Mouse (Mus musculus) stomach, embryonic 14.5 days (tissue): ENCODE data around the gene Ccdc172. TPM values are rescaled to one million over a fixed set of nuclear protein-coding genes. Genes with fewer than 3 reads are reported as not detected.

Experiments used
- ATAC-seq: fragments of 200-750 bp; cut with Nextera tagmentation; 2 replicates; pipeline ENCODE4 v1.8.0; 2017; ENCODE audit warnings: low read depth, moderate TSS enrichment; ENCODE audit not compliant: insufficient number of reproducible peaks, insufficient read depth, low FRiP score
- H3K27ac ChIP-seq: fragments of 300-500 bp; sonication (generic); 2 replicates; pipeline ENCODE4 v1.5.1; 2014; ENCODE audit warnings: mild to moderate bottlenecking, low read length, moderate library complexity, mixed read lengths
- H3K27me3 ChIP-seq: fragments of 300-500 bp; sonication (generic); 2 replicates; pipeline ENCODE4 v1.6.1; 2014; ENCODE audit warnings: low read length, control low read depth, mixed read lengths; ENCODE audit not compliant: control insufficient read depth, insufficient read depth
- H3K36me3 ChIP-seq: fragments of 300-500 bp; sonication (generic); 2 replicates; pipeline ENCODE4 v1.6.1; 2014; ENCODE audit warnings: mild to moderate bottlenecking, control low read depth, low read length, moderate library complexity, mixed read lengths; ENCODE audit not compliant: control insufficient read depth, insufficient read depth
- H3K4me1 ChIP-seq: fragments of 300-500 bp; sonication (generic); 2 replicates; pipeline ENCODE4 v1.6.1; 2014; ENCODE audit warnings: low read length, control low read depth, mixed read lengths; ENCODE audit not compliant: control insufficient read depth, insufficient read depth
- H3K4me2 ChIP-seq: fragments of 300-500 bp; sonication (generic); replicated peaks from 2 replicates; pipeline ENCODE4 v1.6.1; 2014; ENCODE audit warnings: low read depth, low read length, control low read depth
- H3K4me3 ChIP-seq: fragments of 300-500 bp; sonication (generic); 2 replicates; pipeline ENCODE4 v1.5.1; 2014; ENCODE audit warnings: low read depth, low read length, control low read depth
- H3K9ac ChIP-seq: fragments of 300-500 bp; sonication (generic); replicated peaks from 2 replicates; pipeline ENCODE4 v1.6.1; 2014; ENCODE audit warnings: low read depth, mild to moderate bottlenecking, control low read depth, low read length, moderate library complexity, mixed read lengths
- H3K9me3 ChIP-seq: fragments of 300-500 bp; sonication (generic); 2 replicates; pipeline ENCODE4 v1.6.1; 2016; ENCODE audit warnings: low read depth, low read length, control low read depth; ENCODE audit not compliant: control insufficient read depth
- WGBS: fragments of 180-500 bp; shearing (Covaris S2); extraction: QIAGEN DNeasy Blood & Tissue Kit; methylation state at CpG from one replicate; pipeline ENCODE4 v1.1.7; 2014; 5-methylcytosine and 5-hydroxymethylcytosine counted together
- polyA plus RNA-seq: library from polyadenylated mRNA; unstranded; fragments of >200 nt; fragmentation: Nextera tagmentation; extraction: Ambion mirVana; gene quantifications from 2 replicates; pipeline ENCODE4 v1.2.1, GENCODE M21; 2014

Ccdc172 gene
- polyA plus RNA-seq, 1 experiment from 2014 or later: not detected

DNA sequence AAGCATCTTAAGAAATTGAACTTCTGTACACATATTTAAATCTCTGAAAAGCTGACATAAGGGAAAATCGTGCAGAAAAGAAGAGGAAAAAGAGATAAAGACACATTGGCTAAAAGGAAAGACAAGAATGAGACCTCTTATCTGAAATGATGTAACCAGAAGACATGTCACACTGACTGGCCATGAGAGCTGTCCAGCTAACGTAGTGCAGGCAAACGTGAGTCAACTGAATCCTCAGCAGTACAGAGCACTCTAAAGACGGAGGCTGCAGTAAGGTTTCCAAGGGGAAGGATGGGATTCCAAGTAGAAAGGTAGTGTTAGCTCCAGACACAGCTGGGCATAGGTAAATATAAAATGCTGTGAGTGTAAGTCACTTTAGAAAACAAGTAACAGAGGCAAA lies 36.6 kb downstream of the Ccdc172 start:
- Histone ChIP-seq H3K4me1 (no peaks in the 10 kb centered on the region), H3K4me2 (no peak overlapping the region), H3K27ac (no peak overlapping the region), H3K9me3 (no peaks in the 10 kb centered on the region), H3K9ac (no peak overlapping the region), H3K36me3 (no peaks in the 10 kb centered on the region), H3K4me3 (no peak overlapping the region), H3K27me3 (no peaks in the 10 kb centered on the region)
- ATAC-seq: no peak
- WGBS: 45% methylated on average over 4 of the region's 4 CpGs

- H3K27me3 ChIP-seq: no peaks in the 10 kb centered on the region
- WGBS: 32% methylated on average over 1 of the region's 1 CpGs
- H3K4me1 ChIP-seq: no peaks in the 10 kb centered on the region
- H3K9me3 ChIP-seq: no peaks in the 10 kb centered on the region
- H3K27ac ChIP-seq: no peak overlapping the region
- no peak overlapping the region for H3K9ac ChIP-seq
- no peak for ATAC-seq
- no peak overlapping the region for H3K4me2 ChIP-seq
- H3K36me3 ChIP-seq: no peaks in the 10 kb centered on the region
- no peak overlapping the region for H3K4me3 ChIP-seq
Observed at GRCm38 (mm10) chr19:58550489-58550888, 38.7 kb downstream of the Ccdc172 start.

GRCm38 (mm10) chr19:58550916-58551315 lies 39.1 kb downstream of the Ccdc172 start:
- WGBS: 67% methylated on average over 3 of the region's 3 CpGs
- no peak overlapping the region for H3K9ac ChIP-seq

GRCm38 (mm10) chr19:58554974-58555373 lies 43.2 kb downstream of the Ccdc172 start:
- no peak for ATAC-seq
- Histone ChIP-seq H3K27me3 (no peaks in the 10 kb centered on the region), H3K27ac (no peak overlapping the region), H3K4me1 (no peaks in the 10 kb centered on the region), H3K9ac (no peak overlapping the region), H3K4me3 (no peak overlapping the region), H3K36me3 (no peaks in the 10 kb centered on the region), H3K9me3 (no peaks in the 10 kb centered on the region), H3K4me2 (no peak overlapping the region)
- 48% methylated on average over 2 of the region's 2 CpGs for WGBS

More at GRCm38 (mm10) chr19:58550916-58551315, 39.1 kb downstream of the Ccdc172 start:
- Histone ChIP-seq H3K9me3 (no peaks in the 10 kb centered on the region), H3K27me3 (no peaks in the 10 kb centered on the region), H3K27ac (no peak overlapping the region), H3K4me2 (no peak overlapping the region), H3K4me3 (no peak overlapping the region), H3K36me3 (no peaks in the 10 kb centered on the region), H3K4me1 (no peaks in the 10 kb centered on the region)
- no peak for ATAC-seq

DNA sequence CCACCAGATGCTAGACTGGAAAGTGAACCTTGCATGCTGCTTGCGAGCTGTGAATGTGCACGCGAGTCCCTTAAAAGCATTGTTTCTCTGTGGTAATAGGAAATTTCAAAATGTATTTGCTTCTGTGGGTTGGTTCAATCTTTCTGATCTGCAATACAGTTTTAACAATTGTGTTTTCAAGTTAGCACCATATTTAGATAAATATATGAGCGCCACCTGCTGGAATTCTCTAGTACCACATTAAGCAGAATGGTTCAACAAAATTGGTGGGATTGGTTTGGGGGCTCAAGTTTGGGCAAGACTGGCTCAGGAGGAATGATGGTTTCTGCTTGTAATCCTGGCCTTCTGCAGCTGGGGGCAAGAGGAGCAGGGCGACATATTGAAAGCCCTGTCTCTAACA lies 46.6 kb downstream of the Ccdc172 start:
- H3K9me3 ChIP-seq: no peaks in the 10 kb centered on the region
- no peaks in the 10 kb centered on the region for H3K4me1 ChIP-seq
- no peaks in the 10 kb centered on the region for H3K36me3 ChIP-seq
- H3K9ac ChIP-seq: no peak overlapping the region
- WGBS: 53% methylated on average over 5 of the region's 5 CpGs
- no peak overlapping the region for H3K4me3 ChIP-seq
- no peaks in the 10 kb centered on the region for H3K27me3 ChIP-seq
- ATAC-seq: no peak
- H3K27ac ChIP-seq: no peak overlapping the region
- H3K4me2 ChIP-seq: no peak overlapping the region

GRCm38 (mm10) chr19:58562301-58562815 lies 50.6 kb downstream of the Ccdc172 start:
- no peak overlapping the region for H3K27ac ChIP-seq
- H3K27me3 ChIP-seq: no peaks in the 10 kb centered on the region
- no peak for ATAC-seq
- no peaks in the 10 kb centered on the region for H3K4me1 ChIP-seq
- no peaks in the 10 kb centered on the region for H3K36me3 ChIP-seq
- H3K9me3 ChIP-seq: no peaks in the 10 kb centered on the region
- H3K4me3 ChIP-seq: no peak overlapping the region
- no peak overlapping the region for H3K9ac ChIP-seq
- H3K4me2 ChIP-seq: no peak overlapping the region
- WGBS: 95% methylated on average over 7 of the region's 7 CpGs

- Histone ChIP-seq H3K36me3 (no peaks in the 10 kb centered on the region), H3K27ac (no peak overlapping the region), H3K4me1 (no peaks in the 10 kb centered on the region), H3K4me3 (no peak overlapping the region), H3K4me2 (no peak overlapping the region), H3K9ac (no peak overlapping the region), H3K9me3 (no peaks in the 10 kb centered on the region), H3K27me3 (no peaks in the 10 kb centered on the region)
- ATAC-seq: no peak
- 84% methylated on average over 2 of the region's 2 CpGs for WGBS
Observed at GRCm38 (mm10) chr19:58571566-58571965, 59.8 kb downstream of the Ccdc172 start.

- no peak overlapping the region for H3K4me2 ChIP-seq
- no peak overlapping the region for H3K4me3 ChIP-seq
- no peaks in the 10 kb centered on the region for H3K4me1 ChIP-seq
- no peaks in the 10 kb centered on the region for H3K36me3 ChIP-seq
- 38% methylated on average over 11 of the region's 11 CpGs for WGBS
- H3K9ac ChIP-seq: no peak overlapping the region
- no peaks in the 10 kb centered on the region for H3K9me3 ChIP-seq
- H3K27me3 ChIP-seq: no peaks in the 10 kb centered on the region
- no peak overlapping the region for H3K27ac ChIP-seq
- no peak for ATAC-seq
Observed at GRCm38 (mm10) chr19:58572429-58573071, 60.8 kb downstream of the Ccdc172 start.

GRCm38 (mm10) chr19:58573072-58573438 lies 61.3 kb downstream of the Ccdc172 start:
- Histone ChIP-seq H3K9me3 (no peaks in the 10 kb centered on the region), H3K36me3 (no peaks in the 10 kb centered on the region), H3K27me3 (no peaks in the 10 kb centered on the region), H3K9ac (no peak overlapping the region), H3K4me1 (no peaks in the 10 kb centered on the region), H3K4me3 (no peak overlapping the region), H3K27ac (no peak overlapping the region), H3K4me2 (no peak overlapping the region)
- no peak for ATAC-seq
- WGBS: 64% methylated on average over 3 of the region's 3 CpGs
